Mouse (Mus musculus) small intestine, adult 2 months (tissue): ENCODE measurements around the gene Rps3.

Experiments used
- CTCF ChIP-seq: fragments of 200-500 bp; IDR thresholded peaks from 2 replicates; pipeline ENCODE4 v1.5.1; 2012; ENCODE audit warnings: low read depth, mild to moderate bottlenecking, control low read depth, inconsistent platforms, low read length, moderate library complexity, mixed read lengths; ENCODE audit not compliant: insufficient replicate concordance, insufficient read length; ENCODE audit errors: extremely low read depth
- POLR2A ChIP-seq: fragments of 200-500 bp; IDR thresholded peaks from 2 replicates; pipeline ENCODE4 v1.6.1; 2012; ENCODE audit warnings: low read depth, mild to moderate bottlenecking, control low read depth, inconsistent platforms, low read length, moderate library complexity

DNA sequence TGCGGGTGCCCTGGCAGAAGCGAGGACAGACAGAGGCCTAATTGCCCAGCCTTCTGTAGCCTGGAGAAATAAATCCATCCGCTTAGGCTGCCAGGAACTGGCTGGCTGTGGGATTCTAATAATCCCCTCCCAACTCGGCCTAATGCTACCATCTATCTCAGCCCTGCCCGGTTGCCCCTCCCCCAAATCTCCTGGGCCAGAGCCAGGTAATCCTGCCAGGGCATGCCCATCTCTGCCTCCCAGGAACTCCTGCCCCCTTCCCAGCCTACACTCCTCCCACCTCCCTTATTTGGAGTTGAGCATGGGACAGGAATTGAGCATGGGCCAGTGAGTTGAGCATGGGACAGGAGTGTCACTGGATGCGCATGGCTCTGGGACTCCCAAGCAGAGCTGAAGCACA is 53.8 kb downstream of the Rps3 start:
- TF ChIP-seq CTCF: no peak
- no peak for TF ChIP-seq POLR2A
